Mouse (Mus musculus) kidney, adult 2 months (tissue): ENCODE measurements around the gene Carns1.

Source experiments
- CTCF ChIP-seq: fragments of 200-500 bp; conservative IDR thresholded peaks from 2 replicates; pipeline ENCODE4 v1.5.1; 2011; ENCODE audit warnings: low read depth, mild to moderate bottlenecking, control low read depth, low read length, moderate library complexity, mixed read lengths; ENCODE audit not compliant: insufficient read depth, insufficient read length
- POLR2A ChIP-seq: fragments of 200-500 bp; IDR thresholded peaks from one replicate; pipeline ENCODE4 v1.6.1; 2011; ENCODE audit warnings: low read depth, low read length, control low read depth

GRCm38 (mm10) chr19:4124432-4124831 lies 50.8 kb downstream of the Carns1 start:
- TF ChIP-seq CTCF (no peak), POLR2A (no peak)
